Mouse (Mus musculus) neutrophil, adult 5-6 weeks (primary cell): ENCODE results near the gene Eno1. TPM values are rescaled to one million over a fixed set of nuclear protein-coding genes. Genes with fewer than 3 reads are reported as not detected.

ENCODE experiments used
- ATAC-seq: fragments of 151-379, 151-347 bp; 2 replicates; pipeline ENCODE4 v1.8.0; 2017; ENCODE audit warnings: mild to moderate bottlenecking, moderate TSS enrichment; ENCODE audit not compliant: insufficient number of reproducible peaks, poor library complexity, low FRiP score, severe bottlenecking; ENCODE audit errors: extremely low read depth
- total RNA-seq: library from RNA; stranded (forward); fragments of 200-1000 nt; gene quantifications from 2 replicates; pipeline ENCODE4 v1.2.3, GENCODE M21; 2017

Gene Eno1
- total RNA-seq, 1 experiment from 2014 or later, result 334 TPM

GRCm38 (mm10) chr4:150241708-150242107 is 5.2 kb downstream of the Eno1 start:
- no peak for ATAC-seq

GRCm38 (mm10) chr4:150242745-150243144 is 6.2 kb downstream of the Eno1 start:
- peak; percentile 27; the same call in 1 of the 2 replicates for ATAC-seq

GRCm38 (mm10) chr4:150245876-150246275 is 9.4 kb downstream of the Eno1 start:
- ATAC-seq, result no peak

GRCm38 (mm10) chr4:150248009-150248408 is 11.5 kb downstream of the Eno1 start:
- peak; percentile 89 for ATAC-seq

- ATAC-seq, result no peak
Measured at GRCm38 (mm10) chr4:150248917-150249316, 12.4 kb downstream of the Eno1 start.

GRCm38 (mm10) chr4:150249731-150250270 is 13.3 kb downstream of the Eno1 start:
- ATAC-seq, result no peak

GRCm38 (mm10) chr4:150250549-150251422 is 14.3 kb downstream of the Eno1 start:
- no peak for ATAC-seq

GRCm38 (mm10) chr4:150254416-150254815 is 17.9 kb downstream of the Eno1 start:
- ATAC-seq, result no peak

- no peak for ATAC-seq
Measured at GRCm38 (mm10) chr4:150255181-150255580, 18.7 kb downstream of the Eno1 start.

- ATAC-seq, result peak; percentile 75
Measured at GRCm38 (mm10) chr4:150257252-150258204, 21.0 kb downstream of the Eno1 start.

- no peak for ATAC-seq
Measured at GRCm38 (mm10) chr4:150258388-150258787, 21.9 kb downstream of the Eno1 start.

- ATAC-seq, result no peak
Measured at GRCm38 (mm10) chr4:150259577-150259976, 23.1 kb downstream of the Eno1 start.

- ATAC-seq, result no peak
Measured at GRCm38 (mm10) chr4:150260111-150260510, 23.6 kb downstream of the Eno1 start.

- ATAC-seq, result no peak
Measured at GRCm38 (mm10) chr4:150260745-150261144, 24.2 kb downstream of the Eno1 start.

GRCm38 (mm10) chr4:150262301-150262700 is 25.8 kb downstream of the Eno1 start:
- ATAC-seq, result no peak

GRCm38 (mm10) chr4:150264903-150265302 is 28.4 kb downstream of the Eno1 start:
- no peak for ATAC-seq

GRCm38 (mm10) chr4:150265471-150265870 is 28.9 kb downstream of the Eno1 start:
- ATAC-seq, result no peak

GRCm38 (mm10) chr4:150266655-150267223 is 30.2 kb downstream of the Eno1 start:
- no peak for ATAC-seq
